Mouse (Mus musculus): ENCODE measurements at regions not wholly inside any gene's neighbourhood (a gene's known extent, or its start where the extent isn't known, plus 50 kb on each side); places are given as distances from the start of the nearest gene placed in this dataset.

DNA sequence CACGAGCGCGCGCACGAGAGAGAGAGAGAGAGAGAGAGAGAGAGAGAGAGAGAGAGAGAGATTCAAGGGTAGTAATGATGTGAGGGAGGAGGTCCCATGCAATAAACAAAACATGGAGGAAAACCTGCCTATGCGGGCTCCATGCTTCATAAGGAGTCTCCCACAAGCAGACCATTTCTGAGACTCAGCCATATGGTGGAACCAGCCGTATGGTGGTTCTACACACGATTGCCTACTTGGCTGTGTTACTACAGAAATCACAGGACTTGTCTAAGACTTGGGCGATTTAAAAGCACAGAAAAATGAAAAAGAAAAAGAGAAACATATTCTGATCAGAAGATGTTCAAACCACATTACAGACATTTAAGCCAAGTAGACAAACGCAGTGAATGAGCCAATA, 142.1 kb downstream of the Ifi44 start:
- Histone ChIP-seq H3K4me2 (replicated peaks; ENCODE audit: low read depth, low read length) (no peak overlapping the region), H3K4me1 (ENCODE audit: insufficient read depth, low read depth, low read length) (no peaks in the 10 kb centered on the region), H3K4me3 (ENCODE audit: low read depth, low read length) (no peak overlapping the region), H3K36me3 (ENCODE audit: insufficient read depth, low read length) (no peaks in the 10 kb centered on the region), H3K9ac (replicated peaks; ENCODE audit: low read depth) (no peak overlapping the region), H3K27me3 (replicated peaks; ENCODE audit: insufficient read depth, low read length) (no peaks in the 10 kb centered on the region), H3K27ac (ENCODE audit: low read length) (no peak overlapping the region), H3K9me3 (ENCODE audit: low read length) (no peaks in the 10 kb centered on the region)
- WGBS: 86% methylated on average over 10 of the region's 10 CpGs
- TF ChIP-seq EP300 (IDR thresholded peaks at IDR 0.05) (no peak), CTCF (IDR thresholded peaks at IDR 0.05) (no peak)
- DNase-seq (ENCODE audit: low spot score) (no peak), ATAC-seq (no peak)

DNA sequence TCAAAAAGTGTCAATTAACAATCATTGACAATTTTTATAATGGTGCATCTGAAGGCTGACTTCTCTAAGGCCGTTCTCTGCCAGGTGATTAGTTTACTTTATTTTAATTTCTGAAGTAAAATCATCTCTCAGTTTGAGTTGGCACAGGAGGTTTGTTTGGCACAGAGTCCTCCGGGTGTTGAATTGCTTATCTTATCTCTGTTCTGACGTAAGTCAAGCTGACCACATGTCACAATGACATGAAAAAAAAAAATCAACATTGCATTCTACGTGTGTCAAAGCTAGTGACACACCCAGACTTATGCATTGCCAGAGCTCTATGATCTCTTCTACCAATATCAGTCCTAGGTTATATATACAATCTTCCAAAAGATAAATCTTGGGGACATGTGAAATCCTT, 146.4 kb downstream of the Ifi44 start:
- Histone ChIP-seq H3K27me3 (replicated peaks; ENCODE audit: insufficient read depth, low read length) (no peaks in the 10 kb centered on the region), H3K9me3 (ENCODE audit: low read length) (no peaks in the 10 kb centered on the region), H3K27ac (ENCODE audit: low read length) (no peak overlapping the region), H3K4me3 (ENCODE audit: low read depth, low read length) (no peak overlapping the region), H3K4me1 (ENCODE audit: insufficient read depth, low read depth, low read length) (no peaks in the 10 kb centered on the region), H3K36me3 (ENCODE audit: insufficient read depth, low read length) (no peaks in the 10 kb centered on the region), H3K4me2 (replicated peaks; ENCODE audit: low read depth, low read length) (no peak overlapping the region), H3K9ac (replicated peaks; ENCODE audit: low read depth) (no peak overlapping the region)
- 11% methylated on average over 4 of the region's 4 CpGs for WGBS
- no peak for DNase-seq (ENCODE audit: low spot score)
- ATAC-seq: no peak
- TF ChIP-seq CTCF (IDR thresholded peaks at IDR 0.05): no peak
- TF ChIP-seq EP300 (IDR thresholded peaks at IDR 0.05): no peak

All from lung, postnatal 0 days (tissue).